Mouse (Mus musculus) lung, postnatal 14 days (tissue): ENCODE data around the gene Pla2g2f.

Experiments
- DNase-seq: peaks from one replicate; pipeline ENCODE4 v3.0.0; 2021

Pla2g2f gene

DNA sequence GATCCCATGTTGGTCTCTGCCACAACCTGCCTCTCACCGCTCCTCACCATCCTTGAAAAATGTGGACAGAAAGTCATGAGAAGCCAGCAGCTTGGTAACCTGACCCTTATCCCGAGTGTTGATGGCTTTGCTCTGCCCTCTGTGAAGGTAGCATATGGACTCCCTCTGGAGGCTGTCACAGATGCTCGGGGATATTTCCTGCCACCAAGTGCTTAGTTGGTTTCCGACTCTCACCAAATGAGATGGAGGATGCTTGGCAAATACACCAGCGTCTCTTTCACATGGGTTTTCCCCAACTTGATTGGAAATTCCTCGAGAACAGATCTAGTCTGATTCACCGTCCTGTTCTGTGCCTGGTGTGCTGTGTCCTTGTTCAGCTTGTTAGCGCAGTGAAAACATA, 44.8 kb downstream of the Pla2g2f start:
- no peak for DNase-seq

DNA sequence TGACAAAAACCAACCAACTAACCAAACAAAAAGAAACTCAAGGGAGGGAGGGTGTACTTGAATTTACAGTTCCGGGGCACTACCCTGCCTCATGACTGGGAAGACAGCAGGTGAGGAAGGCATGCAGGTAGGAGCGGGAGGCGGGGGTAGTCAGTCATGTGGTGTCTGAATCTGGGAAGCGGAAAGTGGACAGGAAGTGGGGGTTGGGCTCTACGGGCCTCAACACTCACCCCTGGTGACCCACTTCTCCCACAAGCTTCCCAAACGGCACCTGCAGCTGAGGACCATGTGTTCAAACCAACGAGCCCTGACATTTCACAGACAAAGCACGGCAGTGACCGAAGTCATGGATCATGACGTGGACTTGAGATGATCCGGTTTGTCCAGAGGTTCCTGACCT, 45.3 kb downstream of the Pla2g2f start:
- DNase-seq = no peak

DNA sequence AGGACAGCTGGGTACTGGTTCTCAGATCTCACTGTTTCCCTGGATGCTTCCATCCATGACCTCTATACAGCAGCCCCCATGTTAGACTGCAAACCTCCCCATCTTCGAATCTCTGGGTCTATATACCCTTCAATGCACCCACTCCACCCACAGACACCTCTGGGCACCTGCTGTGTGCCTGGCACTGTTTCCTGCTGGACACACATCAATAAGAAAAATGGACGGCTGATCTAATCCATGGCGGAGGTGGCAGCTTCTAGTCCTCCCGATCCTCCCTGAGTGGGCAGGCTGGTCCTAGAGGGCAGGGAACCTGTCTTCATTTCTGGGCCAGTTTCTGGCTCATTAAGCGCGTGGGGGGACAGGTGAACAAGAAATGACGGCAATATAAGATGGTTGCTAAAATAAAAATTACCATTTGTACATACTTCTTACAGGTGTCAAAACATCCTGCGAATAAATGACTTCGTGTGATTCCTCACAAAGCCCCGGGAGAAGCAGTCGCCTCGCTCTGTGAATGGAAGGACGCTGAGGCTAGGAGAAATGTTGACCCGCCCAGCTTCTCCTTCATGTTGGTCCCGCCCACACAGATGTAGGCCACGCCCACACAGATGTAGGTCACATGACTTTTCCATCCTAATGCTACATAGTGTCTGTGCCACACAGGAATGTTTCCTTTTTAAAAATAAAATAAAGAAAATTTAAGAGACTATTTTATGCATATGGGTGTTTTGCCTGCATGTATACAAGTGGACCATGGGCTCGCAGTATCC, 46.2 kb downstream of the Pla2g2f start:
- no peak for DNase-seq

DNA sequence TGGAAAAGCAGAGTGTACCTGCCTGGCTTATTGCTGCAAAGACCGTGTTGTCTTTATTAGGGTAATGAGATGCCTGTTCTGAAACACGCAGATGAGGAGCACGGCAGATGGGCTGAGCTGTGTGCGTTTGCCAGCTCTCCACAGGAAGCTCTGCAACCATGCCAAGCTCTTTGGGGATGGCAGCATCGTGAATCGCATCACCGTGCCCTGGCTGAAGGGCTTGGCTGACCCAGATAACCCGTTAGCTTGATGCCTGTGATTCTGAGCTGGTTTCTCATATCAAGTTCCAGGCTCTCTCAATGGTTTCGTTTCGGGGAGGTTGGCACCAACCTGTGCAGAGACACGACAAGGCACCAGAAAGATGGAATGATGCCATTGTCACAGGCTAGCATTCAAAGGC, 46.8 kb downstream of the Pla2g2f start:
- DNase-seq = no peak

DNA sequence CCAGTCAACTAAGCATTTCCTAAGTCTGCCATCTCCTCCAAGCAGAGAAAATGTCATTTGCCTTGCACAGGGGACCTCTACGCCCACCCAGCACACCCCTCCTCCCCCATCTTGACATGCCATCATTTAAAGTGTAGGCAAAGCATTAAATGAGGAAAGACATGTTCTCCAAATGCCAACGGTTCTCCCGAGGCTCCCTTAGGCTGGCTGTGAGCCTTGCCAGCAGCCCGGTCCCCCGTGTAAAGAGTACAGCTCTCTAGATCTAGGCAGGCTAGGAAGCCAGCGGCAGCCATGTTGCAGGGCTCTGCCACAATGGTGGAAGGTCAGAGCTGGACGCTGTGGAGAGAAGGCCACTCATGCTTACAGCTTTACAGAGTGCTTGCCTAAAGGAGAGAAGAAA, 47.5 kb downstream of the Pla2g2f start:
- DNase-seq = no peak

DNA sequence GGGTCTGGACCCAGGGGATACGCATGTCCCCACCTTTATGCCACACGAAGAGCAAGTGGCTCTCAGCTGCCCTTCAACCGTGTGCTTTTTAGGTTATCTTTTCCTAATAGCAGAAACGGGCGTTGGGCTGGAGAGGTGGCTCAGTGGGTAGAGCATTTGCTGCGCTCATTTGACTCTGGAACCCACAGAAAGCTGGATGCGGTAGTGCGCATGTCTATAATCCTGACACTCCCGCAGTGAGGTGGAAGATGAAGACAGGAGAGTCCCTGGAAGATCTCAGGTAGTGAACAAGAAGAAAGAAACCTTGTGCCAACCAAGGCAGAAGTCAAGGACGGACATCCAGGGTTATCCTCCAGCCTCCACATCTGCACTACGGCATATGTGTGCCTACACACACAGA, 48.2 kb downstream of the Pla2g2f start:
- DNase-seq = no peak

DNA sequence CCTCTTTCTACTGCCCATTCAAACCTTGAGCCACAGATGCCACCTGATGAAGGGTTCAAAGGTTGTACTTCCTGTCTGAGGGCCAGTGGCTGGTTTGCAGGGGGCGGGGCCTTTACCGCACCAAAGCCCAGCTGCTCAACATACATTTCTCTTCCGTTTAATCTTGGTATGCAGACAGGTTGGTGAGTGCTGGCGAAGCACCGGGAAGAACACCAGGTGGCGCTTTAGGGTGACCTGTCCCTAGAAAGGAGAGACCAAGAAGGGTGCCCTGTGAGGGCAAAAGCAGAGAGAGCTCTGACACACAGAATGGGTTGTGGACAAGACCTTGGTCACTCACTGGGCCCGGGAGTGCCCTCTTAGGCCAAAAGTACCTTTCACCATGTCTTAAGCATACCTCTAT, 48.8 kb downstream of the Pla2g2f start:
- peak; percentile 76 for DNase-seq

DNA sequence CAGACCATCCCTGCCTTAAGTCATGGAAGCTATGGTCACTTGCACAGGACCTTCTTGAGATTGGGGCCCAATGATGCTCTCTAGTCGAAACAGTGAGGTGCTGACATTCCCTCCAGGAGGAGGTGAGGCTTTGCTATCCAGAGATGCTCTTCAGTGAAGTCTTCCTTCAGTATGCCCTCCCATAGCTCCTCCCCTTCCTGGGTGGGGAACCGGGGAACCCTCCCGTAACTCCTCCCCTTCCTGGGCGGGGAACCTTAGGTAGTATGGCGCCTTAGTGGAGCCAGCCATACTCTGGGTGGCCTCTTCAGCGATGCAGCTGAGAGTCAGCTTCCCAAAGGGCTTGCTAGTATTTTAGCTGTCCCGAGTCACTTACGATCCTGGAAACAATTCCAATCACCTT, 50.8 kb downstream of the Pla2g2f start:
- no peak for DNase-seq

DNA sequence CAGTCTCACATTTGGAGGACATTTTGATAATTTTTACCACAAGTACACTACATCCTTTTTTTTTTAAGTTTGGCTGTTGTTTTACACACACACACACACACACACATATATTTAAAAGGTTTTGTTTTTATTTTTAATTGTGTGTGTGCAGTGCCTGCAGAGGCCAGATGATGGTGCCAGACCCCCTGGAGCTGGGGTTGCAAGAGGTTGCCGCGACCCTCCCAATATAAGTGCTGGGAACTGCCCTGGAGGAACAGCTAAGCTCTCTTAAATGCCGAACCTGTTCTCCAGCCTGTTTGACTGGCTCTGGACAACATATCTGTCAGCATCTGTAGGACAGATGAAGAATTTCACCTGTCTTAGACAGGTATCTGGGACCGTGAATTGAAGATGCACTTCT, 53.3 kb downstream of the Pla2g2f start:
- no peak for DNase-seq

DNA sequence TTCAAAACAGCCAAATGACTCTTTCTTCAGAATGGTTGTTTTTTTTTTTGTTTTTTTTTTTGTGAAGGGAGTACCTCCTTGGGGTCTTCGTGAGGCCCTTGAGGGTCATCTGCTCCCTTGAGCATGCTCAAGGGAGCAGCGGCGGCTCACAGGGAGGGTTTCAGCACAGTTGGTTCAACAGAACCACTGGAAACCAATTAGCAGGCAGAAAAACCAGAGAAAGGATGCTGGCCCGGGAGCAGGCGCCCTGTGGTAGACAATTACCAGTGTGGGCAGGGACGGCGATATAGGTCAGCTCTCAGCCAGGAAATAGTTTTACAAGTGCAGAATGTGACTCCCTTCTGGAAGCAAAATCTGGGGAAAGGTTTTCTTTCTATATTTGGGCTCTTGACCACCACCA, 53.8 kb downstream of the Pla2g2f start:
- no peak for DNase-seq

DNA sequence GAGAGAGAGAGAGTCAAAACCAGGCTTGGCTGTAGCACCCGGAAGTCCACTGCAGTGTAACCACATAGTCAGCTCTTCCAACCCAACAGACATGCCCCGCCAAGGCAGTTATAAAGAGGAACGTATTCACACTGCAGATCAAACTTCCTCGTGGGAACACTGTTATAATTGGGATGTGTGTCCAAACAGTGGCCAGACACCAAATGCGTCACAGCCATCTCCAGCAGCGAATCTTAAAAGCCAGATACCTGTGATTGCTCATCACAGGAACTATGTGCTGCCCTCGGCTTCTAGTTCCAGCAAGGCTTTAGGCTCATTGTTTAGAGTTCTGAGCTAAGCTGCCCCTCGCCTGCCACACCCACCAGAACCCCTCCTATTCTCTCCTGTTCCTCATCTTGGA, 54.9 kb downstream of the Pla2g2f start:
- no peak for DNase-seq

DNA sequence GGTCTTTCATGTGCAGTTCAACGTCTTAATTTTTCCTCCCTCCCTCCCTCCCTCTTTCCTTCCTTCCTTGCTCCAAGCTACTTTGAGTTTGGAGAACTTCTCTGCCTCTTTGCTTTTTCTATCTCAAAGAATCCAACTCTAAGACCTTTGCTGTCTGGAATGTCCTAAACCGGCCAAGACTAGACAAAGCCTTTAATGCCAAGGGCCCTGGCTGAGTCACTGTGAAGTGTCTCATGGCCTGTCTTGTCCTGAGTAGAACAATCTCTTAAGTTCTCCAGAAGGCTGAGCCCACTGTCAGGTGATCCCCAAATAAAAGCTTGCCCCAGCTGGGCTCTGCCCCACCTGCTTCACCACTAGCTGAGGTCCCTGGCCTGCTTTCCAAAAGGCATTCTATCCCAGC, 55.4 kb downstream of the Pla2g2f start:
- no peak for DNase-seq

DNA sequence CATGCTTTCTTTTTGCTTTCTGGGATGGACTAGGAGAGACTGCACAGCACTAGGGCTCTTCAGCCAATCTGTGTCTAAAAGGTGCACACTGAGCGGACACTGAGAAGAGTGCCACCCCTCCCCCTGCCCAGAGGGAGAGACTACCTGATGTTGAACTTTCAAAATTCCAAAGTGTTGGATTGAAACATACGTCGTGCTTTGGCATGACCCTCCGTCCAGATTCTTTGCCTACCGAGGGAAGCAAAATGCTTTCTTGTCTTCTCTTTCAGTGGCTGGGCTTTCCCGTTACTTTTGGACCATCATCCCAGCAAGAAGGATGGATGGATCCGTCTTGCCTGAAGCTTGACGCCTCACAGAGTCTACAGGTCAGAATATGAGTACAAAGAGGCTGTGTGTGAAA, 56.3 kb downstream of the Pla2g2f start:
- no peak for DNase-seq
